Mouse (Mus musculus) layer of hippocampus, adult 18-20 months (tissue): ENCODE results near the gene Rasl10b. TPM values are rescaled to one million over a fixed set of nuclear protein-coding genes. Genes with fewer than 3 reads are reported as not detected.

Source experiments
- DNase-seq, 2 experiments: peaks; one replicate each; pipeline ENCODE4 v3.0.0; 2022; ENCODE audit warnings: low spot score in 2 of 2
- total RNA-seq, 2 experiments: library from RNA; stranded (reverse); gene quantifications; 2 replicates each; pipeline ENCODE4 v1.2.3; 2021

Rasl10b gene
- total RNA-seq, 2 experiments from 2014 or later = 243 to 245 TPM

DNA sequence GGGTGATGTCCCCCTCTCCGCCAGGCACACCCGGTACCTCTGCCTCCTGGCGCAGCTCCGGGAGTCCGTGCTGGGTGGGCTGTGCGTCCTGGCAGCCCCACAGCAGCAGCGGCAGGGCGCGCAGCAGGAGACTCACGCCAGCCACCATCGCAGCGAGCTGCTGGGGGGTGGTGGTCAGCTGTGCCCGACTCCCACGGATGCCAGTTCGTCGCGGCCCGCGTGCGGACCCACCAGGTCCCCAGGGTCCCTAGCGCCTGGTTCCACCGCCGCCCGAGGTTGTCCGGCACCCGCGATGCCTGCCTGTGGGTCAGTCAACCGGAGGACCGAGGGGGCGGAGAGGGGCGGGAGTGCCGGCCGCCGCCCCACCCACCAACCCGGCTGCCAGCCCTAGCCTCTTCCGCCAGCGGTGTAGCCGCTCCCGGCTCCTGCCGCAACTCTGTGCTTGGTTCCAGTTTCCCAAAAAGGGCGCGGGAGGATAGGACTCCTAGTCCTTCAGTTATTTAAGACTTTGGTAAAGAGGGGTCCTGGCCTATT is 53.8 kb downstream of the Rasl10b start, which contains the start of gene Mmp28:
TSS of gene Mmp28 (minus strand) at position 361 of the 534 bp plus-strand sequence.
- no peak for DNase-seq

- no peak for DNase-seq
Measured at GRCm38 (mm10) chr11:83465976-83466375, 57.0 kb downstream of the Rasl10b start.

GRCm38 (mm10) chr11:83467120-83467652 is 58.2 kb downstream of the Rasl10b start:
- DNase-seq = peak in 1 of 2 experiments; percentile 19

- DNase-seq = peak in 1 of 2 experiments; percentile 27
Measured at GRCm38 (mm10) chr11:83468765-83469164, 59.8 kb downstream of the Rasl10b start.

Other genes starting within 250 kb of the Rasl10b start
- gene Slfn4, start 234.0 kb upstream of the Rasl10b start, total RNA-seq = under 1 TPM in 1 of 2 experiments, not detected in 1; 0.17 TPM
- gene Slfn3, start 217.8 kb upstream of the Rasl10b start, total RNA-seq = under 1 TPM; 0.48 to 0.52 TPM
- gene Slfn14, start 122.4 kb upstream of the Rasl10b start, total RNA-seq = not detected
- 100 to 1,000 TPM; 320 to 324 TPM for gene Ap2b1, start 110.1 kb upstream of the Rasl10b start, total RNA-seq
- gene Pex12, start 106.6 kb upstream of the Rasl10b start, total RNA-seq = 10 to 100 TPM in 1 of 2 experiments, 1 to 10 TPM in 1; 9.9 to 12.9 TPM
- gene Gas2l2, start 20.3 kb downstream of the Rasl10b start, total RNA-seq = under 1 TPM; 0.28 to 0.32 TPM
- gene 1700020L24Rik, start 28.5 kb downstream of the Rasl10b start, total RNA-seq = under 1 TPM in 1 of 2 experiments, not detected in 1; 0.54 TPM
- 1 to 10 TPM; 2.9 TPM for gene Mmp28, start 53.9 kb downstream of the Rasl10b start, total RNA-seq
- gene Taf15, start 63.9 kb downstream of the Rasl10b start, total RNA-seq = 10 to 100 TPM; 69.1 to 70.7 TPM
- not detected for gene Heatr9, start 113.0 kb downstream of the Rasl10b start, total RNA-seq
- not detected for gene Ccl5, start 121.4 kb downstream of the Rasl10b start, total RNA-seq
- gene Ccl9, start 169.5 kb downstream of the Rasl10b start, total RNA-seq = 1 to 10 TPM; 2.4 to 5.0 TPM
- gene Ccl6, start 183.9 kb downstream of the Rasl10b start, total RNA-seq = 1 to 10 TPM; 2.8 to 2.9 TPM
- not detected for gene Rpl9-ps1, start 236.5 kb downstream of the Rasl10b start, total RNA-seq
- not detected for gene Ccl3, start 240.2 kb downstream of the Rasl10b start, total RNA-seq